Mouse (Mus musculus) heart, postnatal 0 days (tissue): ENCODE data around the gene Tfap4.

Source experiments
- CTCF ChIP-seq: IDR thresholded peaks from 2 replicates; pipeline ENCODE4 v1.5.1; 2016; ENCODE audit warnings: antibody characterized with exemption, control low read depth, low read depth
- EP300 ChIP-seq: IDR thresholded peaks from 2 replicates; pipeline ENCODE4 v1.6.1; 2016; ENCODE audit warnings: antibody characterized with exemption, low read depth

DNA sequence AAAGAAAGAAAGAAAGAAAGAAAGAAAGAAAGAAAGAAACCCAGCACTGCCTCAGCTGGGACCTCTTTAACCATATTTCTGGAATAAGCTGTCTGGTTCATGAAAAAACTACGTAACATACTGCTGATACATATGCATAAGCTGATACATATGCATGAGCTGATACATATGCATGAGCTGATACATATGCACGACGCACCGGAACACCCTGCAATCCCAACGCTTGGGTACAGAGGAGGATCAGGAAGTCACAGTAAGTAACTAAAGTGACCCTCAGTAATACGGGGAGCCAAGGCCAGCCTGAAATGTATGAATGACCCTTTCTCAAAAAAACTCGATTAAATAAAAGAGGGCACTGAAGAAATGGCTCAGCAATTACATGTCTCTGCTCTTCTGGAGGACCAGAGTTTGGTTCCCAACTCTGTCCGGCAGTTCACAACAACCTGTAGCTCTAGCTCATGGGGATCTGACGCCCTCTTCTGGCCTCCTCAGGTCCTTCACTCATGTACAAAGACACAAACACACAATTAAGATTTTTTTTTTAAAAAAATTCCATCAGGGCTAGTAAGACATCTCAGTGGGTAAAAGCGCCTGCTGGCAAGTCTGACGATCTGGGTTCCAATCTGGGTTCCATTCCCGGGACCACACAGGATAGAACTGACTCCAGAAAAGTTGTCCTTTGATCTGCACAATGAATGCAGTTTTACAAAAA lies 19.4 kb downstream of the Tfap4 start:
- TF ChIP-seq CTCF (no peak), EP300 (no peak)
